Mouse (Mus musculus) MEL (cell line): ENCODE data around the gene Gabbr2.

Experiments used
- GATA1 ChIP-seq: IDR thresholded peaks from 2 replicates; pipeline ENCODE4 v1.6.1; 2011; ENCODE audit warnings: low read depth, low read length, improper control_type of control experiment
- POLR2AphosphoS2 ChIP-seq: IDR thresholded peaks from 2 replicates; pipeline ENCODE4 v1.6.1; 2011; ENCODE audit warnings: low read length, improper control_type of control experiment
- SMC3 ChIP-seq: IDR thresholded peaks from 2 replicates; pipeline ENCODE4 v1.6.1; 2011; ENCODE audit warnings: low read depth, low read length, improper control_type of control experiment
- USF1 ChIP-seq: IDR thresholded peaks from 2 replicates; pipeline ENCODE4 v1.6.1; 2014; ENCODE audit warnings: low read depth, mild to moderate bottlenecking, inconsistent platforms, low read length, improper control_type of control experiment, moderate library complexity

- TF ChIP-seq POLR2AphosphoS2 (no peak), SMC3 (no peak), GATA1 (no peak), USF1 (no peak)
Measured at GRCm38 (mm10) chr4:46731590-46731989, 260.1 kb downstream of the Gabbr2 start.
